Mouse (Mus musculus) forebrain, embryonic 16.5 days (tissue): Measurements from ENCODE around the gene Krtap6-1. TPM values are rescaled to one million over a fixed set of nuclear protein-coding genes. Genes with fewer than 3 reads are reported as not detected.
"Not testable (repeated sequence)": the region's sequence is repeated elsewhere in the genome, so short reads cannot be mapped to it uniquely, and the experiment has no call there.

Experiments
- ATAC-seq: fragments of 200-750 bp; cut with Nextera tagmentation; 2 replicates; pipeline ENCODE4 v1.8.0; 2017; ENCODE audit warnings: mild to moderate bottlenecking, moderate library complexity
- H3K27ac ChIP-seq: fragments of 300-500 bp; sonication (generic); 2 replicates; pipeline ENCODE4 v1.5.1; 2014; ENCODE audit warnings: low read length, control low read depth
- H3K27me3 ChIP-seq: fragments of 300-500 bp; sonication (generic); replicated peaks from 2 replicates; pipeline ENCODE4 v1.6.1; 2014; ENCODE audit warnings: low read length; ENCODE audit not compliant: control insufficient read depth, insufficient read depth
- H3K36me3 ChIP-seq: fragments of 300-500 bp; sonication (generic); 2 replicates; pipeline ENCODE4 v1.6.1; 2014; ENCODE audit not compliant: control insufficient read depth, insufficient read depth
- H3K4me1 ChIP-seq: fragments of 300-500 bp; sonication (generic); replicated peaks from 2 replicates; pipeline ENCODE4 v1.6.1; 2014; ENCODE audit warnings: low read length; ENCODE audit not compliant: control insufficient read depth, insufficient read depth
- H3K4me2 ChIP-seq: fragments of 300-500 bp; sonication (generic); 2 replicates; pipeline ENCODE4 v1.6.1; 2014; ENCODE audit warnings: mild to moderate bottlenecking, low read length, control low read depth
- H3K4me3 ChIP-seq: fragments of 300-500 bp; sonication (generic); replicated peaks from 2 replicates; pipeline ENCODE4 v1.5.1; 2014; ENCODE audit warnings: mild to moderate bottlenecking, low read length, control low read depth
- H3K9ac ChIP-seq: fragments of 300-500 bp; sonication (generic); replicated peaks from 2 replicates; pipeline ENCODE4 v1.6.1; 2014; ENCODE audit warnings: low read depth, low read length, control low read depth
- H3K9me3 ChIP-seq: fragments of 300-500 bp; sonication (generic); 2 replicates; pipeline ENCODE4 v1.6.1; 2016; ENCODE audit warnings: low read length; ENCODE audit not compliant: control insufficient read depth
- WGBS: fragments of 180-500 bp; shearing (Covaris S2); extraction: QIAGEN DNeasy Blood & Tissue Kit; methylation state at CpG from one replicate; pipeline ENCODE4 v1.1.7; 2014; 5-methylcytosine and 5-hydroxymethylcytosine counted together
- polyA plus RNA-seq: library from polyadenylated mRNA; unstranded; fragments of >200 nt; fragmentation: Nextera tagmentation; extraction: Ambion mirVana; gene quantifications from 2 replicates; pipeline ENCODE4 v1.2.1, GENCODE M21; 2015

Gene Krtap6-1
- polyA plus RNA-seq = not detected in 2 replicates

DNA sequence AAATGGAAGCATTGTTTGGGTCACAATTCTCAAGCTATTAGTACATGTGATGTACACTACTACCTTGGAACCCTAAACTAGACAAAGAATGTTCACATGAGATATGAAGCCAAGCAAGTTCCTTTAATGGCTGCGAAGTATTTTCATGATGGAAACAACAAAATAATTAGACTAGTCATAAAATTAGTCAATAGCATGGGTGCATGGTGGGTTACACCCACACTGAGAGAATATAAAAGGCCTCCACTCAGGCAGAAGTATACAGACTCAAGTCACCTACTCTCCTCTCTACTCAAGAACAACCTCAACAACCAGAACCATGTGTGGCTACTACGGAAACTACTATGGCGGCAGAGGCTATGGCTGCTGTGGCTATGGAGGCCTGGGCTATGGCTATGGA, at the start of gene Krtap6-1:
Gene Krtap6-1, plus strand, starts transcription at position 301 of the 400 bp plus-strand sequence.
- H3K9ac ChIP-seq, H3K27me3 ChIP-seq, H3K4me2 ChIP-seq, H3K4me1 ChIP-seq, ATAC-seq, H3K36me3 ChIP-seq, H3K4me3 ChIP-seq, H3K27ac ChIP-seq, H3K9me3 ChIP-seq: not testable (repeated sequence)
- 93% methylated on average over 3 of the region's 3 CpGs for WGBS

DNA sequence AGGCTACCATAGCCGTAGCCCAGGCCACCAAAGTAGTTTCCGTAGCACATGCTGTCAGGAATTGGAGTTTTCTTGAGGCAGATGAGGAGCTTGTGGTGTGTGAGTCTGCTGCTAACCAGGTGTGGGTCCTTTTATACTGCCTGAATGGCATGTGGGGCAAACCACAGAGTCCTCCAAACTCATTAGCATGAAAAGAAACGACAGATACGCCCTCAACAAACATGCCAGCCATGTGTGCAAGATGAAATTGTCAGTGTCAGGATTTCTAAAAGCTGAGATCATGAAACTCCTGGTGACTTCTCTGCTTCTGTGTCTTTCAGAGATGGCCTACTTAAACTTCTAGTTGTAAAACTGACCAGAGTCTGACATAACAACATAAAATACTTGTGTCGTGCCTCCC, 20.8 kb upstream of the Krtap6-1 start, which contains the start of gene Krtap22-2:
Gene Krtap22-2, minus strand, starts transcription at position 101 of the 400 bp plus-strand sequence.
- no peaks in the 10 kb centered on the region for H3K36me3 ChIP-seq
- no peak within 1 kb of the TSS for H3K4me2 ChIP-seq
- no peaks in the 10 kb centered on the region for H3K27me3 ChIP-seq
- ATAC-seq = no peak
- no peak within 1 kb of the TSS for H3K9ac ChIP-seq
- no peaks in the 10 kb centered on the region for H3K4me1 ChIP-seq
- no peaks in the 10 kb centered on the region for H3K9me3 ChIP-seq
- H3K4me3 ChIP-seq = no peak within 1 kb of the TSS
- H3K27ac ChIP-seq = no peak within 1 kb of the TSS
- WGBS = 82% methylated on average over 5 of the region's 5 CpGs

DNA sequence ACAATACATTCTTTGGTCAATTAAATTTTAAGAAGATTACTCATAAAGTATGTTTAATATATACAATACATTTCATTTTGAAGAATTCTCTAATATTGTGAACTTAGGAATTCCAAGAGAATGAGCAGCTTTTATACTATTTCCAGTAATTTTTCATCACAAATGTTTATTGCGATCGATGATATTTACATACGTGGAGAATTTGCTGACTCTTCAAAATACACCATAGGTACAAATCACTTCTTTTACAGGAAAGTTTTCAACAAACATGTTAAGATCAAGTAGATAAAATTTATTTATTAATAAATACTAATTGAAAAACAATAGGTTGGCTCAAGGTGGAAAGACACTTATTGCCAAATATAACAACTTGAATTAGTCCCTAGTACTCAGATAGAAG, 17.5 kb upstream of the Krtap6-1 start:
- no peaks in the 10 kb centered on the region for H3K9me3 ChIP-seq
- no peak overlapping the region for H3K4me2 ChIP-seq
- H3K9ac ChIP-seq = no peak overlapping the region
- no peaks in the 10 kb centered on the region for H3K36me3 ChIP-seq
- WGBS = 99% methylated on average over 3 of the region's 3 CpGs
- H3K4me3 ChIP-seq = no peak overlapping the region
- no peaks in the 10 kb centered on the region for H3K27me3 ChIP-seq
- no peaks in the 10 kb centered on the region for H3K4me1 ChIP-seq
- ATAC-seq = no peak
- no peak overlapping the region for H3K27ac ChIP-seq

DNA sequence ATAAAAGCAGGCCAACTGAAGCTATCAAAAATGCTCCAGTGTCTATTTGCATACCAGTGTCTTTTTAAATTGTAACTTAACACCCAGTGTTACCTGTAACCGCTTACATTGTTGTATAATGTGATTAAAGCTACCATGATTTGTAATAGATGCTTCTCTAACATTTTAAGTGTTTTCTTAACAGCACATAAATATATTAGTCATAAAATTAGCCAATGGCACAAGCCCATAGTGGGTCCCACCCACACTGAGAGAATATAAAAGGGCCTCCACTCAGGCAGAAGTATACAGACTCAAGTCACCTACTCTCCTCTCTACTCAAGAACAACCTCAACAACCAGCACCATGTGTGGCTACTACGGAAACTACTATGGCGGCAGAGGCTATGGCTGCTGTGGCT, 16.5 kb upstream of the Krtap6-1 start, which contains the start of gene Gm10229:
Gene Gm10229, plus strand, starts transcription at position 301 of the 400 bp plus-strand sequence.
- H3K9me3 ChIP-seq, H3K27me3 ChIP-seq, ATAC-seq, H3K36me3 ChIP-seq, H3K4me3 ChIP-seq, H3K4me1 ChIP-seq, H3K27ac ChIP-seq, H3K4me2 ChIP-seq, H3K9ac ChIP-seq: not testable (repeated sequence)
- 89% methylated on average over 1 of the region's 3 CpGs for WGBS

- not testable (repeated sequence) for H3K9ac ChIP-seq, H3K27me3 ChIP-seq, H3K4me2 ChIP-seq, H3K9me3 ChIP-seq, H3K4me1 ChIP-seq, ATAC-seq, H3K27ac ChIP-seq, H3K36me3 ChIP-seq, H3K4me3 ChIP-seq
- 90% methylated on average over 2 of the region's 4 CpGs for WGBS
Measured at GRCm38 (mm10) chr16:89041372-89041771, 9.9 kb downstream of the Krtap6-1 start, which contains the start of gene Gm10228. Gm10228 (minus strand) TSS chr16:89041472.

- H3K4me2 ChIP-seq = no peak within 1 kb of the TSS
- H3K9me3 ChIP-seq = no peaks in the 10 kb centered on the region
- H3K4me1 ChIP-seq = no peaks in the 10 kb centered on the region
- H3K27me3 ChIP-seq = no peaks in the 10 kb centered on the region
- no peak for ATAC-seq
- H3K4me3 ChIP-seq = no peak within 1 kb of the TSS
- no peak within 1 kb of the TSS for H3K27ac ChIP-seq
- H3K9ac ChIP-seq = no peak within 1 kb of the TSS
- no peaks in the 10 kb centered on the region for H3K36me3 ChIP-seq
- 87% methylated on average over 3 of the region's 3 CpGs for WGBS
Measured at GRCm38 (mm10) chr16:89047783-89048182, 16.3 kb downstream of the Krtap6-1 start, which contains the start of gene Krtap6-5. Krtap6-5 (minus strand) TSS chr16:89047883.

GRCm38 (mm10) chr16:89063902-89064301, 32.4 kb downstream of the Krtap6-1 start, which contains the start of gene 1110025L11Rik:
1110025L11Rik (minus strand) TSS chr16:89064002.
- H3K4me1 ChIP-seq, H3K9me3 ChIP-seq, H3K27ac ChIP-seq, H3K36me3 ChIP-seq, ATAC-seq, H3K4me3 ChIP-seq, H3K27me3 ChIP-seq, H3K4me2 ChIP-seq, H3K9ac ChIP-seq: not testable (repeated sequence)
- WGBS = no CpG with 5 or more reads among the region's 2 CpGs

DNA sequence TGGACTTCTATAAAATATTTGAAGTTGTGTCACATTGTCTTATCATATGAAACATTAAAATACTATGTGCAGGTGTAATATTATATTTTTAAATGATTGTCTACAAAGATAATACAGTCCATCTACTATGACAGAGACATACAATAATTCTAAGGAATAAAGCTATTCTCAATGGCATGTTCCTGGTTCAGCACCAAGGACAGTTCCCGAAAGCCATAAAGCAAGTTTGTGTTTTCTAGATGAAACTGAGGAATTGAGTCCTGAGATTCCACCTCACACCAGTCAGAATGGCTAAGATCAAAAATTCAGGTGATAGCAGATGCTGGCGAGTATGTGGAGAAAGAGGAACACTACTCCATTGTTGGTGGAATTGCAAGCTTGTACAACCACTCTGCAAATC, 39.5 kb downstream of the Krtap6-1 start:
- H3K27me3 ChIP-seq, H3K27ac ChIP-seq, H3K36me3 ChIP-seq, H3K4me3 ChIP-seq, H3K9me3 ChIP-seq, ATAC-seq, H3K4me2 ChIP-seq, H3K9ac ChIP-seq, H3K4me1 ChIP-seq: not testable (repeated sequence)
- 78% methylated on average over 2 of the region's 2 CpGs for WGBS
